Mouse (Mus musculus) intestine, embryonic 15.5 days (tissue): Measurements from ENCODE around the gene Gnao1. TPM values are rescaled to one million over a fixed set of nuclear protein-coding genes. Genes with fewer than 3 reads are reported as not detected.

ENCODE experiments used
- ATAC-seq: fragments of 200-750 bp; cut with Nextera tagmentation; 2 replicates; pipeline ENCODE4 v1.8.0; 2017; ENCODE audit warnings: moderate TSS enrichment, moderate library complexity
- H3K27ac ChIP-seq: fragments of 300-500 bp; sonication (generic); 2 replicates; pipeline ENCODE4 v1.5.1; 2015; ENCODE audit warnings: mild to moderate bottlenecking, inconsistent platforms
- H3K27me3 ChIP-seq: fragments of 300-500 bp; sonication (generic); replicated peaks from 2 replicates; pipeline ENCODE4 v1.6.1; 2015; ENCODE audit warnings: inconsistent platforms
- H3K36me3 ChIP-seq: fragments of 300-500 bp; sonication (generic); 2 replicates; pipeline ENCODE4 v1.6.1; 2015; ENCODE audit warnings: inconsistent platforms
- H3K4me1 ChIP-seq: fragments of 300-500 bp; sonication (generic); replicated peaks from 2 replicates; pipeline ENCODE4 v1.6.1; 2015; ENCODE audit warnings: inconsistent platforms
- H3K4me2 ChIP-seq: fragments of 300-500 bp; sonication (generic); replicated peaks from 2 replicates; pipeline ENCODE4 v1.6.1; 2015; ENCODE audit warnings: mild to moderate bottlenecking, inconsistent platforms
- H3K4me3 ChIP-seq: fragments of 300-500 bp; sonication (generic); replicated peaks from 2 replicates; pipeline ENCODE4 v1.5.1; 2015; ENCODE audit warnings: inconsistent platforms
- H3K9ac ChIP-seq: fragments of 300-500 bp; sonication (generic); 2 replicates; pipeline ENCODE4 v1.6.1; 2015; ENCODE audit warnings: inconsistent platforms
- H3K9me3 ChIP-seq: fragments of 300-500 bp; sonication (generic); 2 replicates; pipeline ENCODE4 v1.6.1; 2016; ENCODE audit warnings: inconsistent platforms
- WGBS: fragments of 180-500 bp; shearing (Covaris S2); methylation state at CpG from one replicate; pipeline ENCODE4 v1.1.7; 2015; 5-methylcytosine and 5-hydroxymethylcytosine counted together
- polyA plus RNA-seq: library from polyadenylated mRNA; unstranded; fragments of >200 nt; fragmentation: Nextera tagmentation; extraction: Ambion mirVana; gene quantifications from 2 replicates; pipeline ENCODE4 v1.2.1, GENCODE M21; 2015

Gnao1 gene
- polyA plus RNA-seq, 1 experiment from 2014 or later = 13.8 TPM

GRCm38 (mm10) chr8:93971451-93971850, 161.7 kb downstream of the Gnao1 start:
- Histone ChIP-seq H3K4me1 (no peaks in the 10 kb centered on the region), H3K36me3 (peaks cover 39% of the 10 kb centered on the region), H3K9me3 (no peaks in the 10 kb centered on the region), H3K4me3 (no peak overlapping the region), H3K4me2 (no peak overlapping the region), H3K27me3 (no peaks in the 10 kb centered on the region), H3K27ac (no peak overlapping the region), H3K9ac (no peak overlapping the region)
- 80% methylated on average over 10 of the region's 10 CpGs for WGBS
- ATAC-seq = no peak

GRCm38 (mm10) chr8:93972211-93972610, 162.4 kb downstream of the Gnao1 start:
- H3K36me3 ChIP-seq = peaks cover 44% of the 10 kb centered on the region

DNA sequence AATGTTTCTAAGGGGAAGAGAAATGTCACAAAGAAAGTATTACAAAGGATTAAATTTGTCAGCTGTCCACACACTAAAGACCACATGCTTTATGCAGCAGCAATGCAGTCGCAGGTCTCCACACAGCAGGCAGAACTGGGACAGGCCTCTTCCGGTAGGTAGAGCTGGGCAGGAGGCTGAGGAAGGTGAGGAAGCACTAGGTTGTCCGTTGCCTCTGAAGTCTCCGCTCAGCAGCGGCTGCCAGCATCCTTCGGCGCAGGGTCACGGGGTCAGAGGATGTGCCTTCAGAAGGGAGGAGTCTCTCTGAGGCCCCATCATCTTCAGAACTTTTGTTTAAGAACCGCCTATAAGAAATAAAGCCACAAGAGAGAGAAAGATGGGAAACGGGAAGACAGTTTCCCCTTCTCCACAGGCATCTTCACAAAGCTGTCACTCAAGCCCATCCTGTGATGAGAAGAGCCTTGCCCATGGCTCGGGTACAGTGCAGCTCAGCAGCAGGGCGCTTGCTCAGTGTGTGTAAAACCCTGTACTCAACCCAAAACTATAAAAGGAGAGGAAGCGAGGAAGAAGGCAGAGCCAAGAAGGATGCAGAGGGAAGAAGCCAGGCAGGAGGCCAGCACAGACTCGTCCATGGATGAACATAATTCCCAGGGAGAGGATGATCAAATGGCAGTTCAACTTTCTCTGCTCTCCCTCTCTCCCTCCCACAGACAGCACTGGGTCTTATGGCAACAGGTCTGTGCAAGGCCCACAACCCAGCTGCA, 163.4 kb downstream of the Gnao1 start:
- WGBS = 80% methylated on average over 14 of the region's 14 CpGs
- no peak overlapping the region for H3K4me3 ChIP-seq
- ATAC-seq = no peak
- H3K9ac ChIP-seq = no peak overlapping the region
- H3K27me3 ChIP-seq = no peaks in the 10 kb centered on the region
- H3K9me3 ChIP-seq = no peaks in the 10 kb centered on the region
- H3K36me3 ChIP-seq = peaks cover 45% of the 10 kb centered on the region
- H3K4me1 ChIP-seq = no peaks in the 10 kb centered on the region
- H3K27ac ChIP-seq = no peak overlapping the region
- H3K4me2 ChIP-seq = no peak overlapping the region

More at GRCm38 (mm10) chr8:93972211-93972610, 162.4 kb downstream of the Gnao1 start:
- ATAC-seq = no peak
- no peak overlapping the region for H3K4me3 ChIP-seq
- no peaks in the 10 kb centered on the region for H3K4me1 ChIP-seq
- no peak overlapping the region for H3K9ac ChIP-seq
- H3K27me3 ChIP-seq = no peaks in the 10 kb centered on the region
- no peak overlapping the region for H3K4me2 ChIP-seq
- no peak overlapping the region for H3K27ac ChIP-seq
- no peaks in the 10 kb centered on the region for H3K9me3 ChIP-seq
- WGBS = 91% methylated on average over 5 of the region's 5 CpGs

DNA sequence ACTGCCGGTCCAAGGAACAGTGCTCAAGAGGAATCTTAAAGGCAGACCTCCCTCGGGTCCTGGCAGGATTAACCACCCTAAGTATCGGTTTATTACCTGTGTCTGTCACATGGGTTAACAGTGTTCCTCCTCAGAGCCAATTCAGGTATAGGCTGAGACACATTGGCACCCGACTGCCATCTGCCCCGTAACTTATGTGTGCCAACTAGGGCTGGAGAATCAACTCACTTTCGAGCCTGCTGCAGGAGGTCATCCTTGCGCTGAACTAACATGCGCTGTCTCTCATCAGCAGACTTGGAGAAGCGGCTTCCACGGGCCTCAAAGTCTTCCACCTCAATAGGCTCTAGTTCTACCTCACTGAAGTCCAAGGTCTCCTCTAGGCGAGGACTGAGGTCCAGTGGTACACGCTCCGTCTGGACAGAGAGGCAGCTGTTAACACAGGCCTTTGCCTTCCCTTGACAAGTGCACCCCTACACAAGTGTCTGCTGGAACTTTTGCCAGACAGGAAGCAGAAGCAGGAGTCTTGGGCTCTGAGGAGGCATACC, 164.1 kb downstream of the Gnao1 start:
- Histone ChIP-seq H3K4me3 (no peak overlapping the region), H3K27ac (no peak overlapping the region), H3K36me3 (peaks cover 51% of the 10 kb centered on the region), H3K9me3 (no peaks in the 10 kb centered on the region), H3K4me2 (no peak overlapping the region), H3K9ac (no peak overlapping the region), H3K4me1 (no peaks in the 10 kb centered on the region), H3K27me3 (no peaks in the 10 kb centered on the region)
- 92% methylated on average over 13 of the region's 13 CpGs for WGBS
- ATAC-seq = peak; percentile 1; the same call in 1 of the 2 replicates

DNA sequence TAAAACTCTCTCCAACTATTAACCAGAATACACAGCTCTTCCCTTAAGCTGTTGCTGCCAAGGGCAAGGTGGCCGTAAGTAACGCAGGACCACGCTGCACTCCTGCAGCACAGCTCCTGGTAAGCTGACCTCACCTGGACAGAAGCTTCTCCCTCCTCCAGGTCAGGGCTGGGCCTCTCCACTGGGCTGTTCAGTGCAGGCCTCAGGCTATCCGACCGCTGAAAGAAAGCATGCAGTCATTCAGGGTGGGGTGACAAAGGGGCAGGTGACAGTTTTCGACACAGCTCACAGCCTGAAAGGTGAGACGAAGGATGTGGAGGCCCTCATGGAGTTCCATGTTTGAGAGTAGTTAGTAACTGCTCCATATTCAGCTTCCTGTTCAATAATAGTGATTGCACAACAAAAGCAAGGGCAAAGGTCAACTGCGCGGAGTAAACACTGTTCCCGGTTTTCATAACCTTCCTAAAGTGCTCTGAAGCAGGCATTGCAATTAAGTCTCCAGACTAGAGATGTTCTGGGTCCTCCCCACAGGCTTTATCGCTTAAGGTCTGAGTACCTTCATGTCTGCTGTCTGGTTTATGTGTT, 164.9 kb downstream of the Gnao1 start:
- H3K4me3 ChIP-seq = no peak overlapping the region
- H3K27me3 ChIP-seq = no peaks in the 10 kb centered on the region
- H3K4me1 ChIP-seq = no peaks in the 10 kb centered on the region
- H3K36me3 ChIP-seq = peaks cover 53% of the 10 kb centered on the region
- no peak overlapping the region for H3K4me2 ChIP-seq
- WGBS = 66% methylated on average over 11 of the region's 11 CpGs
- peak; percentile 78 for ATAC-seq
- no peaks in the 10 kb centered on the region for H3K9me3 ChIP-seq
- peak overlapping the region; percentile 58 for H3K27ac ChIP-seq
- no peak overlapping the region for H3K9ac ChIP-seq

DNA sequence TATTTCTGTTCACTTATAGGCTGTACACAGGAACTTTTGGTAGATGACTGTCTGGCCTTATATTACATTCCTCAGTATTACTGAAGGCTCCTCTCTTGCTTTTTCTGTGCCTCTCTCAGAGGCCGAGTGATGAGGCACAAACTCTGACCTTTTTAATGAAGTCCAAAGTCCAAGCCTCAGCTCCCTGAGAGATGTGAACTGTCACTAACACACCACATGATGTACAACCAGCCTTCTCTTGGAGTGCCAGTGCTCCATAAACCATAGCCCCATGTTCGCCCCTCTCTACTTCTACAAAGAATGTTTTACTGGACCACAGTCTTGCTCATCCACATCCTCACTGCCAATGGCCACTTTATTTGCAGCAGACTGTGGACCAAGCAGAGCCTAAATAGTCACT, 165.6 kb downstream of the Gnao1 start:
- peak; percentile 38; the same call in 1 of the 2 replicates for ATAC-seq
- Histone ChIP-seq H3K9ac (no peak overlapping the region), H3K4me3 (no peak overlapping the region), H3K27ac (no peak overlapping the region; the same call in 1 of the 2 replicates), H3K4me1 (no peaks in the 10 kb centered on the region), H3K9me3 (no peaks in the 10 kb centered on the region), H3K36me3 (peaks cover 53% of the 10 kb centered on the region), H3K4me2 (no peak overlapping the region), H3K27me3 (no peaks in the 10 kb centered on the region)
- 82% methylated on average over 2 of the region's 2 CpGs for WGBS

GRCm38 (mm10) chr8:93976446-93977211, 166.9 kb downstream of the Gnao1 start:
- H3K9me3 ChIP-seq = no peaks in the 10 kb centered on the region
- H3K4me3 ChIP-seq = no peak overlapping the region
- H3K27ac ChIP-seq = no peak overlapping the region
- 88% methylated on average over 6 of the region's 6 CpGs for WGBS
- no peak overlapping the region for H3K4me2 ChIP-seq
- no peaks in the 10 kb centered on the region for H3K4me1 ChIP-seq
- H3K9ac ChIP-seq = no peak overlapping the region
- no peaks in the 10 kb centered on the region for H3K27me3 ChIP-seq
- no peak for ATAC-seq
- H3K36me3 ChIP-seq = peaks cover 56% of the 10 kb centered on the region

- Histone ChIP-seq H3K4me3 (no peak overlapping the region), H3K9ac (no peak overlapping the region), H3K4me2 (no peak overlapping the region), H3K4me1 (no peaks in the 10 kb centered on the region), H3K27me3 (no peaks in the 10 kb centered on the region), H3K27ac (no peak overlapping the region), H3K36me3 (peaks cover 47% of the 10 kb centered on the region), H3K9me3 (no peaks in the 10 kb centered on the region)
- 95% methylated on average over 4 of the region's 4 CpGs for WGBS
- no peak for ATAC-seq
Measured at GRCm38 (mm10) chr8:93980141-93980540, 170.4 kb downstream of the Gnao1 start.

- H3K9ac ChIP-seq = no peak overlapping the region
- no peak overlapping the region for H3K27ac ChIP-seq
- no peak overlapping the region for H3K4me2 ChIP-seq
- peaks cover 44% of the 10 kb centered on the region for H3K36me3 ChIP-seq
- no peaks in the 10 kb centered on the region for H3K4me1 ChIP-seq
- 89% methylated on average over 5 of the region's 5 CpGs for WGBS
- no peak overlapping the region for H3K4me3 ChIP-seq
- H3K27me3 ChIP-seq = no peaks in the 10 kb centered on the region
- ATAC-seq = no peak
- no peaks in the 10 kb centered on the region for H3K9me3 ChIP-seq
Measured at GRCm38 (mm10) chr8:93981679-93982215, 172.0 kb downstream of the Gnao1 start.

DNA sequence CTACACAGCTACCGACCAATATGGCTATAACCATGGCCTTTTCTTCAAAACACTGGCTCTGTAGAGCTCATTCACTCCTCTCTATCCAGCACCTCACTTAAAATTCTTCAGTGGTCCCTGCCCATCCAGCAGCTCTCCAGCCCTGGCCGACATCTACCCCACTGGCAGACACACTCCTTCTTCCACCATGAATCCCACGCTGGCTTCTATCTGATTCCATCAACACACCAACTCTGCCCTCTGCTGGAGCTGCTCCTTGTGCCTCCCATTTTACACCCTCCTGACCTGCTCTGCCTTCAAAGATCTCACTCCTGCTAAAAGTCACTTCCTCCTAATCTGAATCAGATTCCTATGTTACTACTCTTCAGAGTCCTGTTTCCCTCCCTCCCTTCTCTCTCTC, 174.1 kb downstream of the Gnao1 start:
- Histone ChIP-seq H3K4me3 (no peak overlapping the region), H3K9ac (no peak overlapping the region), H3K4me1 (no peaks in the 10 kb centered on the region), H3K9me3 (no peaks in the 10 kb centered on the region), H3K4me2 (no peak overlapping the region), H3K36me3 (peaks cover 39% of the 10 kb centered on the region), H3K27ac (no peak overlapping the region), H3K27me3 (no peaks in the 10 kb centered on the region)
- 79% methylated on average over 3 of the region's 3 CpGs for WGBS
- ATAC-seq = no peak

- WGBS = 85% methylated on average over 3 of the region's 3 CpGs
- peaks cover 38% of the 10 kb centered on the region for H3K36me3 ChIP-seq
- H3K27me3 ChIP-seq = no peaks in the 10 kb centered on the region
- H3K4me2 ChIP-seq = no peak overlapping the region
- H3K4me1 ChIP-seq = no peaks in the 10 kb centered on the region
- H3K4me3 ChIP-seq = no peak overlapping the region
- no peak overlapping the region for H3K9ac ChIP-seq
- H3K27ac ChIP-seq = no peak overlapping the region
- H3K9me3 ChIP-seq = no peaks in the 10 kb centered on the region
- no peak for ATAC-seq
Measured at GRCm38 (mm10) chr8:93984731-93985130, 175.0 kb downstream of the Gnao1 start.

DNA sequence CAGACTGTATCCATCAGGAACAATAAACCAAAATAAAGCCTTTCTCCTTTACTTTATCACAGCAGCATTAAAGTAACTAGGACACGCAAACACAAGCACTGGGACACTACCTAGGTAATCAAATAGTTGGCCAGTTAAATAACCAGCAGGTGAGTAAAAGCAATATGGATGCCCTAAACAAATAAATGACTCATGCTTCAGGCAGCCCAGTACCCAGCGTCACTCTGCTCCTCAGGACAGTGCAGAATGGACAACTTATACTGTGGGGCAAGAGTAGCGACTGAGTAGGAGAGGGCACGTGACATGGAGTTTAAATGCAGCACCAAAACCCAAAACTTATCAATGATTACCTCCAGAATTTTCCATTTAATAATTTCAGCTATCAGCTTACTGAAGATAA, 180.0 kb downstream of the Gnao1 start:
- no peak for ATAC-seq
- H3K27me3 ChIP-seq = no peaks in the 10 kb centered on the region
- WGBS = 77% methylated on average over 4 of the region's 4 CpGs

More for the DNA sequence above, 180.0 kb downstream of the Gnao1 start:
- no peaks in the 10 kb centered on the region for H3K4me1 ChIP-seq
- no peak overlapping the region for H3K4me3 ChIP-seq
- no peak overlapping the region for H3K27ac ChIP-seq
- H3K9ac ChIP-seq = no peak overlapping the region
- H3K4me2 ChIP-seq = no peak overlapping the region
- no peaks in the 10 kb centered on the region for H3K9me3 ChIP-seq
- peaks cover 27% of the 10 kb centered on the region for H3K36me3 ChIP-seq
